Mouse (Mus musculus) heart, adult 2 months (tissue): ENCODE measurements around the gene Ppp1r11. TPM values are rescaled to one million over a fixed set of nuclear protein-coding genes. Genes with fewer than 3 reads are reported as not detected.

Experiments
- DNase-seq, 2 experiments: peaks; one replicate each; pipeline ENCODE4 v3.0.0; 2021
- H3K27ac ChIP-seq: fragments of 200-600 bp; 2 replicates; pipeline ENCODE4 v1.8.1; 2022
- H3K27me3 ChIP-seq: fragments of 200-500 bp; 2 replicates; pipeline ENCODE4 v1.6.1; 2012; ENCODE audit warnings: mild to moderate bottlenecking, low read length, inconsistent platforms, mixed read lengths; ENCODE audit not compliant: control insufficient read depth, insufficient read depth
- H3K36me3 ChIP-seq: fragments of 200-500 bp; 2 replicates; pipeline ENCODE4 v1.6.1; 2012; ENCODE audit warnings: low read length, inconsistent platforms; ENCODE audit not compliant: control insufficient read depth, insufficient read depth
- H3K4me1 ChIP-seq: fragments of 200-500 bp; 2 replicates; pipeline ENCODE4 v1.6.1; 2011; ENCODE audit warnings: low read length; ENCODE audit not compliant: control insufficient read depth, insufficient read depth
- H3K4me3 ChIP-seq: fragments of 200-600 bp; 2 replicates; pipeline ENCODE4 v1.8.1; 2022
- H3K79me2 ChIP-seq: fragments of 200-500 bp; replicated peaks from 2 replicates; pipeline ENCODE4 v1.6.1; 2012; ENCODE audit warnings: mild to moderate bottlenecking, inconsistent platforms, low read length, moderate library complexity, mixed read lengths; ENCODE audit not compliant: control insufficient read depth, insufficient read depth
- H3K9ac ChIP-seq: fragments of 200-500 bp; 2 replicates; pipeline ENCODE4 v1.6.1; 2012; ENCODE audit warnings: low read depth, mild to moderate bottlenecking, control low read depth, inconsistent platforms, low read length, mixed read lengths
- CTCF ChIP-seq: fragments of 200-600 bp; IDR thresholded peaks from 2 replicates; pipeline ENCODE4 v1.8.1; 2022; ENCODE audit warnings: antibody characterized with exemption, mild to moderate bottlenecking, moderate library complexity
- EP300 ChIP-seq: fragments of 200-500 bp; IDR thresholded peaks from 2 replicates; pipeline ENCODE4 v1.6.1; 2011; ENCODE audit warnings: low read depth, low read length, control low read depth; ENCODE audit not compliant: insufficient read depth
- POLR2A ChIP-seq: fragments of 200-500 bp; IDR thresholded peaks from 2 replicates; pipeline ENCODE4 v1.6.1; 2011; ENCODE audit warnings: mild to moderate bottlenecking, low read depth, low read length, control low read depth; ENCODE audit not compliant: insufficient read depth
- WGBS: fragments of 180-500 bp; shearing (Covaris S2); methylation state at CpG from one replicate; pipeline ENCODE4 v1.1.7; 2018; 5-methylcytosine and 5-hydroxymethylcytosine counted together
- intact Hi-C: fragments of 180-260 bp; cut with DNase I; formaldehyde crosslinking; loops from one replicate; pipeline ENCODE4 v1.15.1; 2025
- polyA plus RNA-seq: library from polyadenylated mRNA; depleted of rRNA; stranded (reverse); fragments of >200 nt; gene quantifications from 2 replicates; pipeline ENCODE4 v1.2.3, GENCODE M21; 2012
- total RNA-seq, 2 experiments: library from RNA; stranded (reverse); gene quantifications; 2 replicates each; pipeline ENCODE4 v1.2.3; 2021

Ppp1r11 gene
- total and polyA plus RNA-seq, 3 experiments = 56.8 to 108 (median 92.4) TPM

DNA sequence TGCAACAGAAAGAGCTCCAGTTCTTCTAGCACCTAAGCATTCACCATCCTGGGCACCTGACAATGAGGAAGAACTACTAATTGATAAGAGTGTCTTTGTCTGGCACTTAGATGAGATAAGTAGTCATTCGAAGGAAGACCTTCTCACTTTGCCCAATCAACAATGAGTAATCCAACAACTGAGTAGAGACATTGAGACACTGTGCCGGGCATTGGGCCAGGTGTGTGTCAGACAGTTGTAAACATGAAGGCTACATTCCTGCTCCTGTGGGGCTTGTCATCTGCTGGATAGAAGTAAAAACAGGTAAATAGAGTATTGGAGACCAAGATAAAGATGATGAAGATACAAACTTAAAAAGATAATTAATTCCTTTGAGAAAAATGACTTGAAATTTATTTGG lies 13.5 kb downstream of the Ppp1r11 start:
- DNase-seq = no peak
- Histone ChIP-seq H3K27me3 (no peaks in the 10 kb centered on the region), H3K27ac (no peak overlapping the region), H3K79me2 (no peaks in the 10 kb centered on the region), H3K9ac (no peak overlapping the region), H3K4me1 (peaks cover 3% of the 10 kb centered on the region; the same call in 1 of the 2 replicates), H3K36me3 (no peaks in the 10 kb centered on the region), H3K4me3 (no peak overlapping the region)
- TF ChIP-seq POLR2A (no peak), EP300 (no peak), CTCF (no peak)
- 60% methylated on average over 2 of the region's 2 CpGs for WGBS
- intact Hi-C loops = no loop called here

DNA sequence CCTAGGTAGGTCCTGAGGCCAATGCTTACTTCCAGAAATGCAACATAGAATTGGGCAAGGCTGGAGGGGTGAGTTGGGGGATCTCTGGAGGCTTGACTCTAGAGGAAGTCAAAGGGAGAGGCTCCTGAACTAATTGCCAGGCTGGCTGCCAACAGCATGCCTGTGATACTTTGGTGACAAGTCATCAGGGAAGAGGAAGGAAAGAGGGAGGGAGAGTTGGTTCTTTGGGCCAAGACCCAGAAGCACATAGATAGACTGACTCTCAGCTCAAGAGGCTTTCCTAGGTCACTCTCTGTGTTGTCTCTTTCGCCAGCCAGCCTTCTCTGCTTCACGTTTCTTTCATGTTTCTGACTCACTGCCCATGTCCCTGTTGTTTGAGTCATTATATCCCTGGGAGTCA lies 19.7 kb downstream of the Ppp1r11 start:
- intact Hi-C loops = loop anchor here (1.0 kb wide), 1 partner anchor 14 kb away; no protein-coding TSS in a partner anchor

DNA sequence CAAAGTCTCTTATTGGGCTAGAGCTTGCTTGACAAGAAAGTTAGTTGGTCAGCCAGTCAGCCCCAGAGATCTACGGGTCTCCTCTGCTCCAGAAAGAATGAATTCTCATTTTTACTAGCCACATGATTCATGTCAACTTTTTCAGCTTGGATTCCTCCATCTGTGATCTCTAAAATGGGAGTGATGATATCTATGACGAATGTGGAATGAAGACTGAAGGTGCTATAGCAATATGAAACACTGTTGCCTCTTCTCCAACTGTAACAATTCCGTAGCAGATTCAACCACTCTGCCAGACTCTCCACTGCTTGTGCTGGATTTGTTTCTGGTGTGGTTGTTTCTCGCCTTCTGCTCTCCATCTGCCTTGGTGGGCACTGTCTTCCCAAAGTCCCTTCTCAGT lies 20.4 kb downstream of the Ppp1r11 start:
- no peaks in the 10 kb centered on the region for H3K79me2 ChIP-seq
- intact Hi-C loops = no loop called here
- no peaks in the 10 kb centered on the region; the same call in 1 of the 2 replicates for H3K36me3 ChIP-seq
- 74% methylated on average over 4 of the region's 4 CpGs for WGBS
- H3K27me3 ChIP-seq = no peaks in the 10 kb centered on the region
- H3K9ac ChIP-seq = no peak overlapping the region
- no peak for DNase-seq
- TF ChIP-seq CTCF = no peak
- no peak for TF ChIP-seq EP300
- TF ChIP-seq POLR2A = no peak
- peaks cover 15% of the 10 kb centered on the region for H3K4me1 ChIP-seq
- peak overlapping the region; percentile 26 for H3K27ac ChIP-seq
- H3K4me3 ChIP-seq = no peak overlapping the region

More for the DNA sequence above, 19.7 kb downstream of the Ppp1r11 start:
- no peaks in the 10 kb centered on the region for H3K79me2 ChIP-seq
- H3K4me1 ChIP-seq = peaks cover 15% of the 10 kb centered on the region
- peak overlapping the region; percentile 32 for H3K27ac ChIP-seq
- H3K36me3 ChIP-seq = no peaks in the 10 kb centered on the region; the same call in 1 of the 2 replicates
- no peak overlapping the region for H3K4me3 ChIP-seq
- WGBS = 8% methylated on average over 2 of the region's 2 CpGs
- H3K9ac ChIP-seq = no peak overlapping the region
- peak; percentile 56 to 77 for DNase-seq
- no peak for TF ChIP-seq POLR2A
- TF ChIP-seq CTCF = no peak
- TF ChIP-seq EP300 = no peak
- no peaks in the 10 kb centered on the region for H3K27me3 ChIP-seq

DNA sequence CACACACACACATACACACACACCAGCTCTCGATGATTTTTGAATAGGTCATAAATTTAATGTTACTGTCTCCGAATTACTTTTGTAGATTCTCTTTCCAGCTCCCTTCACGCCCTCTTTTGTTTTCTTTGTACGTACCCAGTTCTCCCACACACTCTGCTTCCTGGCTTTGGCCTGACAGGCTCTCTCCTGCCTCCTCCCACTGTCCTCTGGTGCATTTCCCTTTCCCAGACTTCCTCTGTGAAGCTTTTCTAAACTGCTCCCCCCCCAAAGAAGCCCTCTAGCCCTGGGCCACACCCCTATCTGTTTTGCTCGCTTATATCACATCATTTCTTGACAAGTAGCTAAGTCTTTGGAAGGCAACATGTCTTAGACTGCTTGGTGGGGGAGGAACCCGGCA lies 21.3 kb downstream of the Ppp1r11 start:
- H3K9ac ChIP-seq = no peak overlapping the region

DNA sequence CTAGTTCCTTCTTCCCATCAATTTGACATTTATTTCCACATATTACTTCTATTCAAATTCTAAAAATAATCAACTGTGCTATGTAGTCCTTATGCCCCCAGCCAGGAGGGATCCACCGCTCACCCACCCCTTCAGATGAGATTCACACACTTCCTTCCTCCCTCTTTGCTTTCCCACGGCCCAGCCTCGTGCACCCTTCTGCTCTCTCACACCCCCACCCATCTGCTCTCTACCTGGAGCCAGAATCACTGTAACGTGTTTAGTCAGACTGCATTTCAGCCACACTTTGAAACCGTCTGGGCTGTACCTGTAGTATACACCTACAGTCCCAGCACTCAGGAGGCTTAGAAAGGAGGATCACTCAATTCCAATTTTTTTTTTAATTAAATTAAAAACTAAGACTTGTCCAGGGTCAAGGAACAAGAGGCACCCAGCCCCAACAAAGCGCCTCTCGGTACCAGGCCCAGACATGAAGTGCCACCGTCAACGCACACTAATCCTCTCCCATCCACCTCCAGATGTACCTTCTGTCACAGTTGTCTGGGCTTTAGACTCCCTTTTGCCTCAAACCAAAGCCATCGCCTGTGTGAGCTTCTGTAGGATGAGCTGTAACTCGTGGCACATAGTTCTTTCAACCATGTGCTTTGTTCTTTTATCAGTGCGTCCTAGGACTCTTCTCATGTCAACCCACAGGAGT lies 22.2 kb downstream of the Ppp1r11 start:
- no peak overlapping the region for H3K9ac ChIP-seq

More for the DNA sequence above, 21.3 kb downstream of the Ppp1r11 start:
- H3K27ac ChIP-seq = peak overlapping the region; percentile 67
- 0 out of 2 replicates have a peak, but pooled peaks have one; percentile 38 for TF ChIP-seq EP300
- TF ChIP-seq POLR2A = no peak
- intact Hi-C loops = no loop called here
- H3K36me3 ChIP-seq = no peaks in the 10 kb centered on the region; the same call in 1 of the 2 replicates
- peaks cover 15% of the 10 kb centered on the region for H3K4me1 ChIP-seq
- 49% methylated on average over 6 of the region's 6 CpGs for WGBS
- peak in 1 of 2 experiments; percentile 35 for DNase-seq
- no peaks in the 10 kb centered on the region for H3K79me2 ChIP-seq
- no peak overlapping the region for H3K4me3 ChIP-seq
- H3K27me3 ChIP-seq = no peaks in the 10 kb centered on the region

DNA sequence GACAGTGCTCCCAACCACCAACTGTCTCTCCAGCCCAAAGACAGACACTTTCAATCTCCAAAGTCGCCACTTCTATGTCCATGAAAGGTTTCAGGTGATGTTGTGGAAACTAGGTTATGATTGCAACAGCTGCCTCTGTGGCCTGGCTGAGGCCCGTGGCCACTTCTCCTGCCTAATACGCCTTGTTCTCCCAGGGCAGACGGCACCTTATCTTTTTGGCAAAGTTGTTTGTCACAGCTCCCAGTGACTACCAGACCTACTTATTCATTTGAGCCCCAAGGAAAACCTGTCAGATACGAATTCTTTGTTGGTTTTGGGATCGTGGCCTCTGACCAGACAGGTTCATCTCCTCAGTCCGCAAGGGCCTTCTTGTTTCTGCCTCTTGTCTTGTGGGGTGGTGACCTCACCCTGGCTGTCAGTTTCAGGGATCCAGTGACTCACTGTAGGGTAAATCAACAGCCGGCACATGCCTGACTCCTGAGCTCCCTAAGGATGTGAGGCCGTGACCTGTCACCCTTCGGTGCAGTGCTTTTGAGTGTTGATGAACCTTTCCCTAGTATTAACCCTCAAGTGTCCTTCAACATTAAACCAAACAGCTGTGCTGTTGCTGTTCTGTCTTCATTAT lies 23.9 kb downstream of the Ppp1r11 start:
- DNase-seq = peak in 1 of 2 experiments; percentile 59
- no peaks in the 10 kb centered on the region; the same call in 1 of the 2 replicates for H3K36me3 ChIP-seq
- intact Hi-C loops = no loop called here
- no peaks in the 10 kb centered on the region for H3K79me2 ChIP-seq
- H3K27me3 ChIP-seq = no peaks in the 10 kb centered on the region
- H3K4me3 ChIP-seq = no peak overlapping the region
- H3K9ac ChIP-seq = no peak overlapping the region
- 43% methylated on average over 10 of the region's 10 CpGs for WGBS
- no peak overlapping the region for H3K27ac ChIP-seq
- H3K4me1 ChIP-seq = peaks cover 15% of the 10 kb centered on the region
- TF ChIP-seq CTCF (no peak), POLR2A (no peak), EP300 (0 out of 2 replicates have a peak, but pooled peaks have one; percentile 36)

More for the DNA sequence above, 22.2 kb downstream of the Ppp1r11 start:
- no peak overlapping the region for H3K4me3 ChIP-seq
- no peaks in the 10 kb centered on the region for H3K27me3 ChIP-seq
- H3K36me3 ChIP-seq = no peaks in the 10 kb centered on the region; the same call in 1 of the 2 replicates
- peak overlapping the region; percentile 67 for H3K27ac ChIP-seq
- TF ChIP-seq CTCF (no peak), EP300 (no peak), POLR2A (no peak)
- no peaks in the 10 kb centered on the region for H3K79me2 ChIP-seq
- intact Hi-C loops = no loop called here
- WGBS = 66% methylated on average over 12 of the region's 12 CpGs
- no peak for DNase-seq
- H3K4me1 ChIP-seq = peaks cover 15% of the 10 kb centered on the region
